Mouse (Mus musculus): ENCODE measurements at regions not wholly inside any gene's neighbourhood (a gene's known extent, or its start where the extent isn't known, plus 50 kb on each side); places are given as distances from the start of the nearest gene placed in this dataset.

DNA sequence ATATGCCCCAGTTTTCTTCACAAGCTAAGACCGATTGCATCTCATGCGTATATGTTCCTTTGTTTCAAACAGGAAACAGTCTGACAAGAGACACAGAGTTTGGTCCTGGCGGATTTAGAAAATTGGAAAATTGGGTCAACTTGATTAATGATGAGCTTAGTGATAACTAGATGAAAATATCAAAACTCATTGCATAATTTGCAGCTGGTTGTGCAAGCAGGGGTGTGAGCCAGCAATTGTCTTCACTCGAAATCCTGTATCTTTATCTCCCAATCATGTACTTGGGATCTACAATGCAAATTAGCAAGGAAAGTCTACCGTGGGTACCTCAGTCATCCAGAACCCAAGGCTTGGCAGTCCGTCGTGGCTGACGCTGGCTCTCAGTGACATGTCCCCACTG lies 128.9 kb upstream of the N6amt1 start:
- DNase-seq, result no peak

DNA sequence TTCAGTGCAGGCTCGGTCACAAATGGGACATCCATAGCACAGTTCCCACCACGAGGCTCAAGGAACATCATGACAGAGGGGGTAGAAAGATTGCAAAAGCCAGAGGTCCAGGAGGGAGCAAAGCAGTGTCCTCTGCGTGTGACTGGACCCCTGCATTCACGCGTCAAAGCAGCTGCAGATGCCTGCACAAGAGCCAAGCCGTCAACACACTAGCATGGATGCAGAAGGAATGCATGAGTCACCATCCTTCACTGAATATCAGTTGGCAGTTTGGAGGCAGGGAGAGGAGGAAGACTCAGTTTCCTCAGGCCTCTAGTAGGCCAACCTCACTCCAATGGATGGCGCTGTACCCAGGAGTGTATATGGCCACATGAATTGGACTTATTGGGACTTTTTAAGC lies 130.0 kb upstream of the N6amt1 start:
- no peak for DNase-seq

DNA sequence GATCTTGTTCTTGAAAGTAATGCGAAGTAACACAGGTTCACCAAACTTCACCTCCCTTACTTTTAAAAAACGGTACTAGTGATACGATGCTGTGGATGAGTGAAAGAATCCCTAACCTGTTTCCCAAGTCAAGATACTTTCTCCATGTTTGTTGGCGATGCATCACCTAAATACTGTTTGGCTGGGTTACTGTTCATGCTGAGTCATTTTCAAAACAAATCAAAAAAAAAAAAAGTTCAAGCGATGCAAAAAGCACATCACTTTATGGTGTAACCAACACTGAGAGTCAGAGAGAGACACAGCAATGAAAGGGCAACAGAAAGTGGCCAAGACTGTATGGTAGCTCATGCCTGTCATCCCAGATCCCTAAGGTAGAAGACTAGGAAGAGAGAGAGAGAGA lies 133.4 kb upstream of the N6amt1 start:
- no peak for DNase-seq

DNA sequence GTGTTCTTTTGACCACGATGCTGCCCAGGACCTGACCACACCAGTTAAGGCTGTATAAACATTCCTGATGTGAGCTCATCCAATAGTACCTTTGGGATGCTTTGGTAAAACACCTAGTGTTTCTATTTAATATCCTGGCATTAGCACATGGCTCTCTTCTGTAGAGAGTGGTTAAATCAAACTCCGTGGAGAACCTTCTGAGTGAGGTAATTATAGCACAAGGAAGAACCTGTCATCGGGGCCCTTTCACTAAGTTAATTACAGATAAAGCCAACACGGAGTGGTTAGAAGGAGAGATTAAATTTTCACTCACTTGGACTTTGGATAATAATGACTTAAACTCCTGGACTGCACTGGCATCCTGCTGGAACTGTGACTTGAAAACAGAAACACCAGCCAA lies 133.8 kb upstream of the N6amt1 start:
- no peak for DNase-seq

- DNase-seq, result no peak
Measured at GRCm38 (mm10) chr16:87207875-87208274, 146.1 kb upstream of the N6amt1 start.

- DNase-seq, result no peak
Measured at GRCm38 (mm10) chr16:87190471-87190870, 163.5 kb upstream of the N6amt1 start.

DNA sequence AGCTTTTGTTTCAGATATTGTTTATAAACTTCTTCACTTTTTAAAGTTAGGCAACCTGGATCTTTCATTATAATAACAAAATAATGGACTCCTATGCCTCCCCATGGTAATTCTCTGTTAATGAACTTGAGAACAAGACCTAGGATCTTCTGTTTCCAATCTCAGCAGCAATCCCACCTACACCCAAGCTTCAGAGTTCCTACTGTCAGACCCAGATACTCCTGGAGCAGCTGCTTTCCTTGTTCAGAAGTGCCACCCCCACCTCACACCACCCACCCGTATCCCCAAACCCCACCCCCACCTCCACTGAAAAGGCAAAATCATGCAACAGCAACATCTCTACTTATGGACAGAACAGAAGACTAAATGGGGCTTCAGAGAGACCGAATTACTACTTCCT lies 165.2 kb upstream of the N6amt1 start:
- DNase-seq, result no peak

GRCm38 (mm10) chr16:87172395-87172794 lies 181.6 kb upstream of the N6amt1 start:
- DNase-seq, result no peak

DNA sequence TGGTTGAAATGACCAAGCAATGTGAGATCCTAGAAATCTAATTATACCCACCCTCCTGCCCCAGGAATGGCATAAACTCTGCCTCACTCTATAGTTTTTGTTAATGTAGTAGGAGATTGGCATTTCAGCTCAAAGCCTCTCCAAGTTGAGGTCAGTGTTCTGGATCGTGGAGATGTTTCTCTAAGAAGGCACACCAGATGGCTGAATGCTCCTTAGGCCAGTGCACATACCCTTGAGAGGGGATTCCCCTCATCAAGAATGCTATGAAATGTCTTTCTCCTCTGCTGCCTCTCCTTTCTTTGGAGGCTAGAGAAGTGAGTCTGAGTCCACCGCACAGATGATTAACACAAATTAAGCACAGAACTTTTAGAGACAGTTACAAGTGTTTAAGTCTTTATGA lies 214.7 kb upstream of the N6amt1 start:
- no peak for DNase-seq

GRCm38 (mm10) chr16:87136503-87136902 lies 217.5 kb upstream of the N6amt1 start:
- DNase-seq, result no peak

- no peak for DNase-seq
Measured at GRCm38 (mm10) chr16:87134452-87134851, 219.5 kb upstream of the N6amt1 start.

- no peak for DNase-seq
Measured at GRCm38 (mm10) chr16:87133874-87134273, 220.1 kb upstream of the N6amt1 start.

DNA sequence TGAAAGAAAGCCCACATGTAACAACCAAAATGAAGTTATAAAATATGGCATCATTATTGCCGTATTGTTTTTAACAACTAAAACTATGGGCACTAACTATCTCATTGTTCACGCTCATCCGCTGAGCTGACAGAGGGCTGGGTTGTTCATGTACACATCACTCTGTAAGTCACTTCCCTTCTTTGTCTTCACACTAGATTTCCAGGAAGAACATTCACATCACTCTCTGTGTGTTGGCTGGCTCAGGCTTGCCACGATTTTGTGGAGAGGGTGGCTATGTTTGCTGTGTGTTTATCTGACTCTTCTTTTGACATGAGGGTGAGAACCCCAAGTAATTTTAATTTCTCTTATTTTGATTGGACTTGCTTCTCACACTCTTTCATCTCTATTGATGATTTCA lies 221.9 kb upstream of the N6amt1 start:
- DNase-seq, result no peak

DNA sequence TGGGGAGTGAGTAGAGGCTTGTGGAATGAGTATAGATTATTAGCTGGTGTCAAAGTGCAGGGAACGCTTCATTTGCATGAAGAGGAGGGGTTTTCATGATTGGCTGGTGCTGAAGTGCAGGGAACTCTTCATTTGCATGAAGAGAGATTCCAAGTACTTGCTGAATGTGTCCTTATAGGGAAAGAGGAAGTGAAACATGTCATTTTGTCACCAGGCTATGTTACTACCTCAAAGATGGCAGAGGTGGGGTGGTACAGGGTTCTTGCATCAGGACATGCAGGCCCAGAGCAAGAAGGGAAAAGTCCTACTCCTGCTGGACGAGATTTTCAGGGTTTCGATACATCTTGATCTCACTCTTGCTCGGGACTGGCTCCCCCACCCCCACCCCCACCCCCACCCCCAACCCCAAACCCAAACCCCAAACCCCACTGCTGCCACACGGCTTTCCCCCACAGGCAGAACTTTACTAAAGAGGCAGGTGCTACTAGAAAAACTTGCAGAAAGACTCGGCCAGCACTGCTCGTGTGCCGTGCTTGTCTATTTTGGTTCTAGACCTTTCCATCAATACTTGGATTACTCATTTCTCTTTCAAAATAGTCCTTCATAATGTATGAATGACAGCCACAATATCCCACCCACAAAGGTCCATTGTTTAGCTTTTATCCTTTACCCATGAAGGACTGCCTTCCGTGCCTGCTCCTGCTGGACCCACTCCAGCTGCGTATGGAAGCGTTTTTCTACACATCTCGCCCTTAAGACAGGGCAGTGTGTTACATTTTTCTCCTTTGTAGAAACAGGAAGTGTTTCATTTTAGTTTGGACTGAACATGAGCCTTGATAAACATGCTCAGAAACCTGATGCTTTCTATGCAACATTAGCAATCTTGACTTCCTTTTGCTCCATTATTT lies 223.0 kb upstream of the N6amt1 start:
- DNase-seq, result no peak

- DNase-seq, result no peak
Measured at GRCm38 (mm10) chr16:87129021-87129420, 225.0 kb upstream of the N6amt1 start.

DNA sequence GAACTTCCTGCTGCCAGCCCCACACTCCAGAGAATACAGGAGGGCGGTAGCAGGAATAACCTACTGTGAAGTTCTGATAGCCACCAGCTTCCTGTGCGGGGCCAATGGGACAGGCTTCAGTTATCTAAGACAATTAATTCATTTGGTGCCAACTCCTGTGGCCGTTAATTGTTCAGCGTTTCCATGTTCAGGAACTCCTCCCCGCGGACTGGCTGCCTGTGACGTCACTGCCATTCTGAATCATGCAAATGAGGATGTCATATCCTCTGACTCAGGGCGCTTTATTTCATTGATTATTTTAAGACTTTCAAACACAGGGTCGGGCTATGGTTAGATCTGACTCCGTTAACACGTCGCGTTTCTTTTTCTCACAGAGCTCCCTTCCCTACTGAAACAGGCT lies 225.8 kb upstream of the N6amt1 start:
- peak; percentile 28 for DNase-seq

DNA sequence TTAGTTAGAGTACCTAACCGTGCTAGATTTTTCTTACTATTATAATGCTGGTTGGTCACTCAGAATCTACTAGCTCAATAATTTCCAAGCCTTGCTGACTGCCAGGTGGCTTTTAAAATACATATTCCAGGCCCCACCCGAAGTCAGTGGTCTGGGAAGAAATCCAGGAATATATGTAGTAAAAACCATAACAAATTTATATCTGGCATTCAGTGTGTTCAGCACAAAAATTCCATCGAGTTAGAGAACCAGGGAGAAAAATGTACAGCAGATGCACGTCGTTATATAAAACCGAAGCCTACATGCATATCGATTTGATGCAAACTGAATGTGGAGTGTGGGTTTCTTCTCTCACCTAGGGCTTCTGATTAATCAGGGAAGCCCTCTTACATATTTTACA lies 229.5 kb upstream of the N6amt1 start:
- DNase-seq, result no peak

- DNase-seq, result no peak
Measured at GRCm38 (mm10) chr16:87103599-87103998, 250.4 kb upstream of the N6amt1 start.

- no peak for DNase-seq
Measured at GRCm38 (mm10) chr16:87102057-87102456, 251.9 kb upstream of the N6amt1 start.

- DNase-seq, result peak; percentile 35
Measured at GRCm38 (mm10) chr16:87092011-87092410, 262.0 kb upstream of the N6amt1 start.

DNA sequence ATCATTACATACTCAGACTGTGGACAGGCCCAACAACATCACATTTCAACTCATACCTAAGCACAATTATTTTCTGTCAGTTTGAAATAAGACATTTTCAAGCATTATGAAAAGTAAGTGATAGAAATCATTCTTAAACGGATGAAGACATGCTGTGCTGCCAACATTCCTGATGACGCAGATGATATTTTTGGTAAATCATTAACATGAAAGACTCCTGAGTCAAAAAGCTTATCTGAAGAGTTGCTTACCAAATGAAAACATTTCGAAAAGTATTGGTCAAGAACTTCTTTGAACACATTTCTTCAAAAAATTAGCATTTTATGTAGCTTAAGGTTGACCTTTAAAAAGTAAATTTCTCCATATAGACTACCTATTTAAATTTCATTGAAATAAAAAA lies 264.7 kb upstream of the N6amt1 start:
- no peak for DNase-seq

GRCm38 (mm10) chr16:87083505-87083904 lies 270.5 kb upstream of the N6amt1 start:
- DNase-seq, result no peak

GRCm38 (mm10) chr16:87077385-87077784 lies 276.6 kb upstream of the N6amt1 start:
- no peak for DNase-seq

DNA sequence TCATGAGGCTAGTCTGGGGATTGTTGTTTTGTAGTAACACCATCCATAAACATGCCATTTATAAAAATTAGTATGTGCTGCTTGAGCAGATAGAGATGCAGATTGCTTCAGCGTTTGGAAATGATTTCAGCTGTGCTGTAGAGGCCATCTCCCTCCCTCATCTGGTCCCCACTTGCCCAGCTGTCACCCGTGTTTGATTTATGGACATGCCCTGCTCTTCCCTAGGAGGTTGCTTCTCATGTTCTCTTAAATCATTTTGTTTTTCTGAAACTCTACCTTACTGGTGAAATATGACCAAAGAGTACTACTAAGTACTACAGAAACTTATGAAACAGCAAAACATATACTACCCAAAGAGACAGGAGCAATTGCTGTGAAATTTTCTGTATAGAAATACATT lies 284.7 kb upstream of the N6amt1 start:
- no peak for DNase-seq

- no peak for DNase-seq
Measured at GRCm38 (mm10) chr16:87067981-87068380, 286.0 kb upstream of the N6amt1 start.
